8 mouse cellular contexts compared by ENCODE assay signal in the genomic region with DNA sequence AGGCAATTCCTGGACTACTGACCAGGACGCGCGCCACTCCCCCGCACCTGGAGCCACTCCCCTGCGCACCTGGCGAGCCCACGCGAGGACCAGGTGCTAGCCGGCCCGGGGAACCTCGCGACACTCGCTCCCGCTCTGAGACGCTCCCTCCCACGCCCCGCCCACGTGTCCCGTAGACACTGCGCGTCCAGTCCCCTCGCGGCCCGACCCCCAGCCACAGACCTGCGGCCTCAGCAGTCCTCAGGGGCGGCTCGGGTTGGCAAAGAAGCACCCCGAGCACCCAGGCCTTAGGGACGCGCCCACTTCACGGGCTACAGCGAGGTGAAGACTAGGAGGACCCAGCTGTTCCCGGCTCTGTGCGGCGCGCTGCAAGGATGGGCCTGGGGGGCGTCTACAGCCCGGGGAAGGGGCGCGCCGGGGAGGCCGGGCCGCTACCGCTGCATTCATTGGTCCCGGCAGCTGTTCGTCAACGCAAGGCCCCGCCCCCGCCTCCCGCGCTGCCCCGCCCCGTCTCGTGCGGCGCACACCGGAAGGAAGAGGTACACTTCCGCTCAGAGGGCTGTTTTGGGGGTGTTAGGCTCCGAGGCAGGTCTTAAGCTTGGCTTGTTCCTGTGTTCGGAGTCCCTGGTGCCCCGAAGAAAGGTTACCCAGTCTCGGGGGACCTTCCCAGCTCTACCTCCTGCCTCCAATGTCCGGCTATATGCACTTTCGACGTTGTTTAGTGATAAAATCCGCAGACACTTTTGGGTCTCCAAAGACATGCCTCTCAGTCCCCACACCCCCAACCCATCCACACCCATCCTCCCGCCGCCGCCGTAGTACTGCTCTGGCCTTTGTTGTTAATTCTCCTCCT. TPM values are rescaled to one million over a fixed set of nuclear protein-coding genes. Genes with fewer than 3 reads are reported as not detected.
DNase-seq lines count a peak whose midpoint lies in the region; ATAC-seq and TF ChIP-seq lines count a peak whose summit lies in the region.

Gene Dpy19l3, minus strand, starts transcription at position 422 of the 853 bp plus-strand sequence.

- no peak for TF ChIP-seq EP300 in lung, postnatal 0 days (IDR thresholded peaks at IDR 0.05)

- H3K4me3 ChIP-seq in hindbrain, embryonic 10.5 days: peak within 1 kb of the TSS; percentile 87
- peak within 1 kb of the TSS; percentile 76 for H3K4me3 ChIP-seq in lung, postnatal 0 days (ENCODE audit: low read depth, low read length)

- TF ChIP-seq CTCF in lung, postnatal 0 days (IDR thresholded peaks at IDR 0.05): no peak

- H3K4me1 ChIP-seq in hindbrain, embryonic 10.5 days (replicated peaks): peaks cover 20% of the 10 kb centered on the region
- no peaks in the 10 kb centered on the region for H3K4me1 ChIP-seq in lung, postnatal 0 days (ENCODE audit: insufficient read depth, low read depth, low read length)

- H3K27ac ChIP-seq in hindbrain, embryonic 10.5 days: peak within 1 kb of the TSS; percentile 88
- peak within 1 kb of the TSS; percentile 68 for H3K27ac ChIP-seq in lung, postnatal 0 days (ENCODE audit: low read length)

- 1% methylated on average over 70 of the region's 70 CpGs for WGBS in hindbrain, embryonic 10.5 days
- WGBS in lung, postnatal 0 days: 2% methylated on average over 63 of the region's 70 CpGs

- H3K9me3 ChIP-seq in hindbrain, embryonic 10.5 days: no peaks in the 10 kb centered on the region
- no peaks in the 10 kb centered on the region for H3K9me3 ChIP-seq in lung, postnatal 0 days (ENCODE audit: low read length)

- peak; percentile 87 for DNase-seq in NIH3T3 (ENCODE audit: low read depth)
- peak; percentile 83 for DNase-seq in cerebellum, adult 9-10 months
- DNase-seq in hindbrain, embryonic 10.5 days (ENCODE audit: low spot score): peak; percentile 93
- DNase-seq in layer of hippocampus, postnatal 10 days (ENCODE audit: low spot score in 2 of 2): peak; percentile 93 to 95
- DNase-seq in lung, postnatal 0 days (ENCODE audit: low spot score): peak; percentile 85
- peak; percentile 95 for DNase-seq in ovary, postnatal 14 days (ENCODE audit: low spot score)
- DNase-seq in thymus, postnatal 14 days: peak; percentile 97

- peaks cover 28% of the 10 kb centered on the region for H3K36me3 ChIP-seq in hindbrain, embryonic 10.5 days
- peaks cover 7% of the 10 kb centered on the region; the same call in 1 of the 2 replicates for H3K36me3 ChIP-seq in lung, postnatal 0 days (ENCODE audit: insufficient read depth, low read length)

- H3K27me3 ChIP-seq in hindbrain, embryonic 10.5 days (ENCODE audit: insufficient read depth, poor library complexity, severe bottlenecking): no peaks in the 10 kb centered on the region
- H3K27me3 ChIP-seq in lung, postnatal 0 days (replicated peaks; ENCODE audit: insufficient read depth, low read length): no peaks in the 10 kb centered on the region

- ATAC-seq in frontal cortex, adult (ENCODE audit: low TSS enrichment): peak; percentile 71
- peak; percentile 97 for ATAC-seq in lung, postnatal 0 days

- H3K4me2 ChIP-seq in lung, postnatal 0 days (replicated peaks; ENCODE audit: low read depth, low read length): peak within 1 kb of the TSS; percentile 97

- H3K9ac ChIP-seq in lung, postnatal 0 days (replicated peaks; ENCODE audit: low read depth): peak within 1 kb of the TSS; percentile 72

RNA-seq across cellular contexts. Expression of gene Dpy19l3, which starts in this region (rescaled TPM):
- polyA plus RNA-seq in hindbrain, embryonic 10.5 days (2016; fragmentation: Nextera tagmentation; extraction: Ambion mirVana): 25.9 and 27.9 TPM in 2 replicates
- total RNA-seq in layer of hippocampus, postnatal 10 days (2021): 10 to 100 TPM; 83.6 to 84.5 TPM
- polyA plus RNA-seq in lung, postnatal 0 days (2015; fragmentation: Nextera tagmentation; extraction: Ambion mirVana): 14.3 and 16.2 TPM in 2 replicates

Comparison
In these comparisons a context has a peak if more than half of its experiments do, and no peak if none do; other contexts are left out.
1. Peak in every context shown above with its lines: DNase-seq, ATAC-seq, H3K4me3 ChIP-seq and H3K27ac ChIP-seq.